Mouse (Mus musculus) thymus, adult 2 months (tissue): ENCODE results near the gene Icosl. TPM values are rescaled to one million over a fixed set of nuclear protein-coding genes. Genes with fewer than 3 reads are reported as not detected.

Experiments used
- DNase-seq: peaks from one replicate; pipeline ENCODE4 v3.0.0; 2021
- H3K27ac ChIP-seq: fragments of 200-500 bp; 2 replicates; pipeline ENCODE4 v1.5.1; 2012; ENCODE audit warnings: low read length, control low read depth; ENCODE audit not compliant: control insufficient read depth, insufficient read depth
- H3K27me3 ChIP-seq: fragments of 200-500 bp; 2 replicates; pipeline ENCODE4 v1.6.1; 2012; ENCODE audit warnings: mild to moderate bottlenecking, low read length, moderate library complexity, mixed read lengths; ENCODE audit not compliant: control insufficient read depth, insufficient read depth
- H3K36me3 ChIP-seq: fragments of 200-500 bp; 2 replicates; pipeline ENCODE4 v1.6.1; 2012; ENCODE audit warnings: mild to moderate bottlenecking, low read length, moderate library complexity; ENCODE audit not compliant: control insufficient read depth, insufficient read depth
- H3K4me1 ChIP-seq: fragments of 200-500 bp; replicated peaks from 2 replicates; pipeline ENCODE4 v1.6.1; 2012; ENCODE audit warnings: low read length; ENCODE audit not compliant: control insufficient read depth, insufficient read depth
- H3K4me3 ChIP-seq: fragments of 200-500 bp; 2 replicates; pipeline ENCODE4 v1.5.1; 2012; ENCODE audit warnings: mild to moderate bottlenecking, low read length, control low read depth, moderate library complexity; ENCODE audit not compliant: control insufficient read depth, insufficient read depth
- CTCF ChIP-seq: fragments of 200-500 bp; IDR thresholded peaks from 2 replicates; pipeline ENCODE4 v1.5.1; 2012; ENCODE audit warnings: mild to moderate bottlenecking, control low read depth, low read length, moderate library complexity, borderline replicate concordance; ENCODE audit not compliant: control insufficient read depth, poor library complexity, insufficient read depth; ENCODE audit errors: extremely low read depth
- POLR2A ChIP-seq: fragments of 200-500 bp; IDR thresholded peaks from 2 replicates; pipeline ENCODE4 v1.6.1; 2012; ENCODE audit warnings: mild to moderate bottlenecking, low read length, control low read depth, moderate library complexity; ENCODE audit not compliant: control insufficient read depth, poor library complexity, insufficient read depth; ENCODE audit errors: extremely low read depth
- WGBS: fragments of 180-500 bp; shearing (Covaris S2); methylation state at CpG from one replicate; pipeline ENCODE4 v1.1.7; 2018; 5-methylcytosine and 5-hydroxymethylcytosine counted together
- polyA plus RNA-seq: library from polyadenylated mRNA; depleted of rRNA; stranded (reverse); fragments of >200 nt; gene quantifications from 2 replicates; pipeline ENCODE4 v1.2.3, GENCODE M21; 2012

The Icosl gene
- polyA plus RNA-seq, 1 experiment, result 26.5 TPM

- TF ChIP-seq CTCF (no peak), POLR2A (no peak)
- 83% methylated on average over 10 of the region's 10 CpGs for WGBS
- Histone ChIP-seq H3K4me1 (peaks cover 8% of the 10 kb centered on the region), H3K27ac (no peak overlapping the region), H3K4me3 (no peak overlapping the region), H3K27me3 (no peaks in the 10 kb centered on the region), H3K36me3 (no peaks in the 10 kb centered on the region)
- DNase-seq, result no peak
Measured at GRCm38 (mm10) chr10:78048061-78048730, 20.9 kb upstream of the Icosl start.

GRCm38 (mm10) chr10:78049519-78050035, 19.5 kb upstream of the Icosl start:
- no peak for DNase-seq
- TF ChIP-seq POLR2A (no peak), CTCF (no peak)
- Histone ChIP-seq H3K4me3 (no peak overlapping the region), H3K4me1 (no peaks in the 10 kb centered on the region), H3K27me3 (no peaks in the 10 kb centered on the region), H3K36me3 (no peaks in the 10 kb centered on the region), H3K27ac (no peak overlapping the region)
- 82% methylated on average over 11 of the region's 11 CpGs for WGBS

DNA sequence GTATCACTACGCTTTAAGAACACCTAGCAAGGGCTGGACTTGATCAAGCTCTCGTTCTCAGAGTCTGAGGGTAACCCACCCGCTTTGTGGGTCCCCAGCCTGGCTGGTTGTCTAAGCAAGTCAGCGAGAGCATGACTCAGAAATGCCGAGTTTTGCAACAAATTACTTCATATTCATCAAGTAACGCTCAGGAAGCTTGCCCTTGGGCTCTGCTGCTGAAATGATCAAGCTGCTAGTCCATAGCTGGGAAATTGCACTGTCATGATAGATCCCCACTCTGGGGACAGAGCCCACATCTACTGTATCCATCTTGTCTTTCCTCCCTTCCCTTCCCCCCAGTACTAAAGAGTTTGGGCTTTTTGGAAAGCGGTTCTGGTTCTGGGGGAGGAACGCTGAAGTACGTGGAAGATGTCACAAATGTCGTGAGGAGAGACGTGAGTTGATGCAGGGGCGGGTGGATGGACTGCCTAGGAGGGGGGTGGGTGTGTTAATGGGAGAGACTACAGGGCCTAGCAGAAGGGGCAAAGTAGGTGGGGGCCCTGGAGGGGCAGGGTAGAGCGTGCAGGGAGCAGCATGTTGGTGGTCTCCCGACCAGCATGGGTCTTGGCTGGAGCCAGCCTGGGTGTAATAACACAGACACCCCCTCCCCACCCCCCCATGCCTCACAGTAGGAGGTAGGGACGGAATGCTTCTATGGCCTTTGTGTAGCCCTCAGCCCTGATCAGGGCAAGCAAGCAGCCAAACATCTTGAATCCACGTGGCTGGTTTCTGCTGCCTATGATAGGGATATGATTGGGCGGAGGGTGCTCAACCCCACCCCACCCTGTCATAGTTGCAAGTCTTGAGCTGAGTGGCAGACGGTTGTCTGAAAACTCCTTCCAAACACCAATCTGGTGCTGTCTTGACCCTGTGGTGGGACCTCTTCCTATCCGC, 14.2 kb upstream of the Icosl start:
- no peak for DNase-seq
- H3K27ac ChIP-seq, result no peak overlapping the region

DNA sequence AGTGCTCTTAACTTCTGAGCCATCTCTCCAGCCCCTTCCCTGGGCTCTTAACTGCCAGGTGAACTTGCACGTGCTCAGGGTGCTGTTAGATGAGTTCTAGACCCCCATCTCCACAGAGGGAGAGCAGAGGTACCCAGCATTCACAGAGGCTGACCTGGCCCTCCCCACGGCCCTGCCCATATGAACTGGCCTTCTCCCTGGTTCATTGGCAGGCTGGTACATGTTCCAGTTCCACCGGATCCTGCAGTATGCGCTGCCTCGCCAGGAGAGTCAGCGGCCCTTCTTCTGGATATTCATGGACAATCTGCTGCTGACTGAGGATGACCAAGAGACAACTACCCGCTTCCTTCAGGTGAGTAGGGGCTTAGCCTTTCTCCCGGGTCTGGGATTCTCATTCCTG, 12.0 kb upstream of the Icosl start:
- Histone ChIP-seq H3K36me3 (no peaks in the 10 kb centered on the region), H3K27me3 (no peaks in the 10 kb centered on the region), H3K4me1 (no peaks in the 10 kb centered on the region), H3K27ac (no peak overlapping the region), H3K4me3 (no peak overlapping the region)
- 94% methylated on average over 8 of the region's 8 CpGs for whole genome bisulfite sequencing
- no peak for DNase-seq
- no peak for TF ChIP-seq POLR2A
- TF ChIP-seq CTCF, result no peak

More for the DNA sequence above, 14.2 kb upstream of the Icosl start:
- Histone ChIP-seq H3K27me3 (no peaks in the 10 kb centered on the region), H3K36me3 (no peaks in the 10 kb centered on the region), H3K4me1 (no peaks in the 10 kb centered on the region), H3K4me3 (no peak overlapping the region)
- no peak for TF ChIP-seq POLR2A
- no peak for TF ChIP-seq CTCF
- 91% methylated on average over 19 of the region's 19 CpGs for WGBS

DNA sequence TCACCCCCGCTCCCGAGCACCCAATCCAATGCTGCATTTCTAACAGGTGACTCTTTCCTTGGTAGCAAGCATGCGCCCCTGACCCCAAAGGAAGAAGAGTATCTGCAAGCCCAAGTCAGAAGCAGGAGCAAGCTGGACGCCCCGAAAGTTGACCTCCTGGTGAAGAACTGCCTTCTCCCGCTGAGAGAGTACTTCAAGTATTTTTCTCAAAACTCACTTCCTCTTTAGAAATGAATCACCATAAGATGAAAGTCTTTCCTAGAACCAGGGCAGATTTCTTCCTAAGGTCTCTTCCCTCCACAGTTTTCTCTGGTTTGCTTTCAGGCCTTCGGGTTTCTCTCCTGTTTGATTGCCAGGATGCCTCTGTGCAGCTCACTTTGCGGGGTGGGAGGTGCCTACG, 6.0 kb upstream of the Icosl start:
- H3K4me3 ChIP-seq, result no peak overlapping the region
- H3K27ac ChIP-seq, result no peak overlapping the region
- no peak for DNase-seq
- TF ChIP-seq CTCF (no peak), POLR2A (no peak)
- no peaks in the 10 kb centered on the region for H3K36me3 ChIP-seq
- WGBS, result 40% methylated on average over 9 of the region's 9 CpGs
- H3K4me1 ChIP-seq, result peaks cover 8% of the 10 kb centered on the region; the same call in 1 of the 2 replicates
- H3K27me3 ChIP-seq, result no peaks in the 10 kb centered on the region

GRCm38 (mm10) chr10:78067226-78067625, 1.9 kb upstream of the Icosl start:
- Histone ChIP-seq H3K4me1 (peaks cover 23% of the 10 kb centered on the region), H3K27ac (no peak overlapping the region), H3K4me3 (no peak overlapping the region), H3K36me3 (no peaks in the 10 kb centered on the region), H3K27me3 (peaks cover 3% of the 10 kb centered on the region; the same call in 1 of the 2 replicates)
- TF ChIP-seq POLR2A (no peak), CTCF (no peak)
- WGBS, result 72% methylated on average over 4 of the region's 4 CpGs
- DNase-seq, result no peak
